Mouse (Mus musculus) layer of hippocampus, postnatal 10 days (tissue): Measurements from ENCODE around the gene Dnajc16. TPM values are rescaled to one million over a fixed set of nuclear protein-coding genes. Genes with fewer than 3 reads are reported as not detected.
A peak's percentile ranks its signal among the peaks of the same experiment; 100 is the strongest.

ENCODE experiments used
- DNase-seq, 2 experiments: peaks; one replicate each; pipeline ENCODE4 v3.0.0; 2021; ENCODE audit warnings: low spot score in 2 of 2
- total RNA-seq, 2 experiments: library from RNA; stranded (reverse); gene quantifications; 2 replicates each; pipeline ENCODE4 v1.2.3; 2021

Gene Dnajc16
- total RNA-seq, 2 experiments from 2014 or later = 24.9 to 28.5 TPM

GRCm38 (mm10) chr4:141766316-141766667 lies 24.4 kb downstream of the Dnajc16 start:
- DNase-seq = peak in 1 of 2 experiments; percentile 43

DNA sequence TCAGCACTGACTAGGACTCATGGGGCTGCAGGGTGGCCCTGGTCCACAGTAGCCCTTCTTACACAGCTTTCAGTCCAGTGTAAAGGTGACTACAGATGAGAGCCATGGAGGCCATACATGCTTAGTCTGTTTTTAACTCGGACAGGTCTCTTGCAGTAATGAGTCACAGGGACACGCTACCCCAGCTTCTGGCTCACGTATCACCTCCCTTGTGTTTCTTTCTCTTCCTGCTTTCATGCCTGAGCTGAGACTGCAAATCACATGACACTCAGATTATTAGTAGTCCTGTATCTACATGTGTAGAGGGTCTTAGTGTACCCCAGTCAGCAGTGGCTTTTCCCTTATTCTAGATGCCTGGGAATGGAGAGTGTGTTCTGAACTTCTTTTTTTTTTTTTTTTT lies 25.7 kb downstream of the Dnajc16 start:
- DNase-seq = no peak

DNA sequence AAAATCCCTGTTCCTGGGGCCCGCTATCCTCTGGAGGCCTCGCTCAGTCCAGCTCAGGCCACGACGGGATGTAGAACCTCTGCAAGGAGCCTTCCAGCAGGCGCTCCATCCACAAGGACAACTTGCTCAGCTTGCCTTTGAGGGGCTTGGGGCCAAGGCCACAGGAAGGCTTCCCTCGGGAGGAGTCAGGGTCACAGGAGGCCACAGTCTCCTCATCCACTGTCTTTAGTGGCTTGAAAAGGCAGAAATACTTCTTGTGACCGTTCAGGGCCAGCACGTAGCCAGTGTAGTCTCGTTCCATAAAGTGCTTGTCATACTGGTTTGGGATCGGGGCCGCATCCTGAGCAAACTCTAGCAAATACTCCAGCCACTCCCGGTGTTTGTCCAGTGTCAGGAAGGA lies 27.3 kb downstream of the Dnajc16 start:
- DNase-seq = no peak

GRCm38 (mm10) chr4:141762102-141762598 lies 28.6 kb downstream of the Dnajc16 start:
- no peak for DNase-seq

- no peak for DNase-seq
Observed at GRCm38 (mm10) chr4:141760942-141761341, 29.8 kb downstream of the Dnajc16 start.

DNA sequence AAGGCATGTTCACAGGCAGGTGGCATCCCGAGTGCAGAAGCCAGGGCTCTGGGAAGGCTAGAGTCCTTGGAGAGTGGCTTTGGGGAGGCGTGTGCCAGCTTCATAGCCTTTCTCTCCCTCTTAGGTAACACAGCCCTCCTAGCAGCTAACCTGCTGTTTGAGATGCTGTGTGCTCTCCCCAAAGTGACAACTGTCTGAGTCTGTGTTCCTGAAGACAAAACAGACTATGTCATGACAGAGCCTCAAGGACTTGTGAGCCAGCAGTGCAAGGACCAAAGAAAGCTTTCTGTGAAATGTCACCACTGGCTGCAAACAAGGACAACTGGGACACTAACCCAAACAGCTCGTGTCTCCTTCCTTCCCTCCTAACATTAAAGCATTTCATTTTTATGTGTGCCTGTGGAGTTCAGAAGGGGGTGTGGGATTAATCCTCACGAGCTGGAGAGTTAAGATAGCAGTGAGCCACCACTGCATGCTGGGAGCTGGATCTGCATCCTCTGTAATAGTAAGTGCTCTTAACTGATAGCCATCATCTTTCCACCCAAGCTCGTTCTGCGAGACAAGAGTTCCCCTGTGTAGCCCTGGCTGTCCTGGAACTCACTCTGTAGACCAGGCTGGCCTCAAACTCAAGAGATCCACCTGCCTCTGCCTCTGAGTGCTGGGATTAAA lies 31.7 kb downstream of the Dnajc16 start:
- DNase-seq = no peak

DNA sequence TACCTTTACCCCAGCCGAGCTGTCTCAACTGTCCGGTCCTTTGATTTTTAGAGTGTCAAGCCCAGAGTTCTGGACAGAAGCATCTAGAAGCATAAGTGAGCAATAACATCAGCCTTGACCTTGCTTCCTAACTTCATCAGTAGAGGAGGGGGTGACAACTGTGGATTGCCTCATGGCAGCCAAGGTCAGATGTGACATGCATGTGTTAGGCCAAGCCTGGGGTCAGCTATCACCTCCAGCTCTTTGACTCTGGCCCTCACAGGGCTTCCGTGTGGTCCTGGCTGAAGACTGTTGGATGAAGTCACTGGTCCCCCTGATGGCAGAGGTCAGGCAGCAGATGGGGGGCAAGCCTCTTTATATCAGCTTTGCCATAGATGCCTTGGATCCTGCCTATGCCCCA lies 33.6 kb downstream of the Dnajc16 start:
- no peak for DNase-seq

DNA sequence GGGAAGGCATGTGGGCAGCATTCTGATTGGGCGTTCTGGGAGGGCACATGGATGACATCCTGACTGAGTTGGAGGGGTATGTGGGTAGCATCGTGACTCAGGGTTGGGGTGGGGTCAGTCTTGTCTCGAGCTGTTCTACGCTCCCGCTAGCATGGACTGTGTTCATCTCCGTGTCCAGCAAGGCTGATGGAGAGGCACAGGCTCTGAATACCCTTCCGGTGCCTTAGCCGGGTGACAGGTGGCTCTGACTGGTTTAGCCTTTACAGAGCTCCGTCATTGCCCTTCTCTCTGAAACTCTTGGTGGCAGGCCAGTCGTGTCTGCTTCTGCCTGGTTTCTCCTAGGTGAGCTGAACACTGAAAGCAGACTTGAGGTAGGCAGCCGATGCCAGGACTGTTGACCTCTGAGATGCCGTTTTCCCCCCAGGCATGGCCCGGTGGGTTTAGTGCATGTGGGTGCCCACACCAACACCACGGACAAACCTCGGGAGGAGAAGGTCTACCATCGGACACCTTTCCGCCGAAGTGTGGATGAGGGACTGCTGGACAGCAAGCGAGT lies 35.3 kb downstream of the Dnajc16 start:
- no peak for DNase-seq

GRCm38 (mm10) chr4:141752076-141752421 lies 38.7 kb downstream of the Dnajc16 start:
- DNase-seq = no peak

DNA sequence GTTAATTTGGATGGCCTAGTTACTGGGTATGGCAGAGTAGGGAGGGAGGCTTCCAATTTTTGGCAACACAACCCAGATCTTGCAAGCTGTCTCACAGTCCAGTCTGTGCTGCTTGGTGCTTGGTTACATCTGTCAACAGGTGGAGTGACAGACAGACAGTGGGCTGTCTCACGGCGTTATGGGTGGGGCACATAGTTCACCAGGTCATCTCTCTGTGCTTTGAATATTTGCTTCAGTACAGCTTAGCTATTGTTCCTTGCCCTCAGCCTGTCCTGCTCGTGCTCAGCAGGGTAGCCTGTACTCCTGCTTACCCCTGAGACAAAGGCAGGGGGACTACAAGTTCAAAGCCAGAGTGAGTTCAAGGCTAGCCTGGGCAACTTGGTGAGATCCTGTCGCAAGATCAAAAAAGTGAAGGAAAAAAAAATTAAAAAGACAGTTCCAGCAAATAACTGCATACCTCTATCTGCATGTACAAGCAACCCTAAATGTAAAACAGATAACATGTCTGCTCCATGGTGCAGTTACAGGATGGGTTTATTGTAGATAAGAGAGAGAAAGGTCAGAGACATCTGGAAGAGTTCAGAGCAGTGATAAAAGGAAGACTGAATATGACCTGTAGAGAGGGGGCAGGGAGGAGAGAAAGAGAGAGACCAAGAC lies 39.2 kb downstream of the Dnajc16 start:
- DNase-seq = no peak

GRCm38 (mm10) chr4:141750826-141751225 lies 39.9 kb downstream of the Dnajc16 start:
- DNase-seq = no peak

DNA sequence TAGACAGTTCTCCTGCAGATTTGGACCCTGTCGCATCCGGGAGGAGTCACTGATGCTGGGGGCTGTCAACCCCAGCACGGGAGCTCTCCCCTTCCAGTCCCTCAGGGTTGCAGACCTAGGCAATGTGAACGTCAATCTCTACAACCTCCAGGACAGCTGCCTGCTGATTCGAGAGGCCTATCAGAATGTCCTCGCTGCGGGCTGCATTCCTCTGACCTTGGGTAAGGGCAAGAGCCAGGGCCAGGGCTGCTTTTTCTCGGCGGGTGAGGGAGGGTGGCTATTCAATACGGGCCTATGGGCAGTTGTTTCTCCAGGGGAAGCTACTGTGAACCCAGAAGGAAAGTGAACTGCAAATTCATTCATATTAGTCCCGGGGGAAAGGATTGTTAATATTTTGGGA lies 41.2 kb downstream of the Dnajc16 start:
- no peak for DNase-seq

- DNase-seq = no peak
Observed at GRCm38 (mm10) chr4:141746578-141747346, 44.0 kb downstream of the Dnajc16 start, which contains the start of gene Agmat. Gene Agmat (plus strand): TSS chr4:141746672.

DNA sequence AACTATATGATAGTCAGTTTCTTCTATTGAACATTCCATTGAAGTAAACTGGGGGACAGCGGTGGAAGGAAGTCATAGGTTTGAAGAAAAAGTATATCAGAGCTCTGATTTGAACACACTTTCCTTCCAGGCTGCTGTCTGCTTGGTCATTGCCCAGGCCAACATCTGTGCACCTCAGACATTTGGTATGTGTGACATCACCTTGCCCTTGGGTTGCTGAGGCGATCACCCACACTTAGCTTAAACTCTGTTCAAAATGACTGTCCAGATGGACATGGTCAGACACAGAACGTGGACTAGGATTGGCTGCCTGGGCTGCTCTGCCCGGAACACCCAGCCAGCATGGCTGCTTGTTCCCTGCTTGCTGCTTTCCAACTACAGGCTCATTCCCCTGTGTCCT lies 48.4 kb downstream of the Dnajc16 start:
- no peak for DNase-seq

DNA sequence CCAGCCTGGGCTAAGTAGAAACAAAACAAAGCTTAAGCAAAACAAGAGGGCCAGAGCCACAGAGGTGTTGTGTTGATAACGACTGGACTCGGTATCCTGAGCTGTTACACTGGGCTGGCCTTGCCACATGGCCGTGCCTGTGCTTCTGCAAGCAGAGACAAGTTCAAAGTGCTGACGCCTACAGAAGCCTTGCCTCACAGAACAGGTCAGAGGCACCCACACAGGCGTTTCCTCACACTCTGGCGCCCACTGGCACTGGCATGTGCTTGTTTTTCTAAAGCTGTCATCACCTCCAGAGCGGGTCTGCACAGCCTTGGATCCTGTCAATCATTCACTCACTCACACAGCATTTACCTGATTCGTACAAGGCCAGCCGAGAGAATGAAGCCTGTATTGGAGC lies 48.9 kb downstream of the Dnajc16 start:
- no peak for DNase-seq

GRCm38 (mm10) chr4:141738015-141738414 lies 52.7 kb downstream of the Dnajc16 start:
- DNase-seq = no peak

- no peak for DNase-seq
Observed at GRCm38 (mm10) chr4:141736856-141737255, 53.9 kb downstream of the Dnajc16 start.

GRCm38 (mm10) chr4:141735206-141735560 lies 55.5 kb downstream of the Dnajc16 start:
- no peak for DNase-seq

- peak; percentile 82 to 90 for DNase-seq
Observed at GRCm38 (mm10) chr4:141734446-141735205, 56.1 kb downstream of the Dnajc16 start.

DNA sequence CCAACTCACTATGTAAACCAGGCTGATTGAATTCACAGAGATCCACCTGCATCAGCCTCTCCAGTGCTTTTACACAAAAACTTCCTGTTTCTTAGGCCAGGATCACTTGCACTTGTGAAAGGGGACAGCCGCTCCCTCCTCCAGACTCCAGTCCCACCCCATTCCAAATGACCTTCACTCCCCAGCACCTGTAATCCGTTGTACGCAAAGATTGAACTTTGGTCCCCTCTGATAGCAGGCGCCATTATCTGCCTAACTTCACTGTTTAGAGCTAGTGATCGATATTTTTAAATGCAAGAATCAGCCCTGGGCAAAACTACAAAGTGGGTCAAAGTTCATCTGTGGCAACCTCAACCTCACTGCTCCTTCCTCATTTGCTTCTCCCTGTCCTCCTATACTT lies 59.0 kb downstream of the Dnajc16 start:
- no peak for DNase-seq

DNA sequence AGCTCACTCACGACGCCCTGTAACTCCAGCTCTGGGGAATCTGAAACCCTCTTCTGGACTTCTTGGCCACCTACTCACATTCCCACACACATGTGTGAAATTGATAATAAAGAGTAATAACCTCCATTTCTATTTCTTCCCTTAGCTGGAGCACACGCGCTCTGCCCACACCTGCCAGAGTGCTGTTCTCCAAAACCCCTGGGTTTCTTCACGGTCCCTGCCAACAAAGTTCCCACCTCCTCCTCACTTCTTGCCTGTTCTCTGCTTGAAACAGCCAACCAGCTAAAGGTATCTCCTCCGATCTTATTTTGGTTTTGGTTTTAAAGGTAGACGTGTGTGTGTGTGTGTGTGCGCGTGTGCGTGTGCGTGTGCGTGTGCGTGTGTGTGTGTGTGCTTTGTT lies 60.3 kb downstream of the Dnajc16 start:
- no peak for DNase-seq
